Mouse (Mus musculus): Measurements from ENCODE around the gene Plod3. TPM values are rescaled to one million over a fixed set of nuclear protein-coding genes. Genes with fewer than 3 reads are reported as not detected.
"Not testable (repeated sequence)": the region's sequence is repeated elsewhere in the genome, so short reads cannot be mapped to it uniquely, and the experiment has no call there.

Plod3 gene
- total RNA-seq (2015) (73.2 and 74.8 TPM in 2 replicates), total RNA-seq (2017) (159 and 176 TPM in 2 replicates)

- peak; percentile 86 for ATAC-seq (ENCODE audit: poor library complexity, severe bottlenecking)
Observed at GRCm38 (mm10) chr5:136986695-136987137, at the start of gene Plod3. Plod3 (plus strand) TSS chr5:136987019.

DNA sequence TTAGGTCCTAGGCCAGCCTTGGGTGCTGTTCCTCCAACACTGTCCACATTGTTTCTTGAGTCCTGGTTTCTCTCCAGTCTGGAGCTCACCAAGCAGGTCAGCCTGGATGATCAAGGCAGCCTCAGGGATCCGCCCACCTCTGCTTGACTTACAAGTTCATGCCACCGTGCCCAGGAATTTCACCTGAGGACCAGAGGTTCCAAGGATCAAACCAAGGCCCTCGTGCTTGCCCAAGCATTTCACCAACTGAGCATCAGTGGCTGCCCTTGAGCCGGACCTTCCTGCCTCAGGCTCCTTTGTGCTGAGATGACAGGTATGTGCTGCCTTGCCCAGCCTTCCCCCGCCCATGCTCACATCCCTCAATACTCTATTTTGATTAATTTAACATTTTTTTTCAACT is 49.2 kb upstream of the Plod3 start:
- no peak for ATAC-seq (ENCODE audit: poor library complexity, severe bottlenecking)

- no peak for ATAC-seq (ENCODE audit: poor library complexity, severe bottlenecking)
Observed at GRCm38 (mm10) chr5:136939284-136939683, 47.5 kb upstream of the Plod3 start.

DNA sequence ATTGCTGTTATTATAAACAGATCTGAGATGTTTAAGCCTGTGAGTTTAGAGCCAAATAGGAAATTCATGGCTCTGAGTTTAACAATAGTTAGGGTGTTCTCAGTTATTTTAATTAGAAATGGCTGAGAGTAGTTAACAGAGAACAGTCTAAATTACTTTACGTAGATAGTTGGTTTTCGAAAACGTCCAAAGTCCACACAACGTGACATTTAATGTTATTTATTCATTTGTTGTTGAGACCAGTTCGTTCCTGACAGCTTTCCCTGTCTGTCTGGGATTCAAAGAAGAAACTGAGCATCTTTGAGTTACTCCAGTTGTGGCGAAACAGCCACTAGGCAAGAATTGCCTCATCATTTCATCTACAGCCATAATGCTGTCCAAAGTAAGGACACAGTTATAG is 46.8 kb upstream of the Plod3 start:
- ATAC-seq (ENCODE audit: poor library complexity, severe bottlenecking), result not testable (repeated sequence)

DNA sequence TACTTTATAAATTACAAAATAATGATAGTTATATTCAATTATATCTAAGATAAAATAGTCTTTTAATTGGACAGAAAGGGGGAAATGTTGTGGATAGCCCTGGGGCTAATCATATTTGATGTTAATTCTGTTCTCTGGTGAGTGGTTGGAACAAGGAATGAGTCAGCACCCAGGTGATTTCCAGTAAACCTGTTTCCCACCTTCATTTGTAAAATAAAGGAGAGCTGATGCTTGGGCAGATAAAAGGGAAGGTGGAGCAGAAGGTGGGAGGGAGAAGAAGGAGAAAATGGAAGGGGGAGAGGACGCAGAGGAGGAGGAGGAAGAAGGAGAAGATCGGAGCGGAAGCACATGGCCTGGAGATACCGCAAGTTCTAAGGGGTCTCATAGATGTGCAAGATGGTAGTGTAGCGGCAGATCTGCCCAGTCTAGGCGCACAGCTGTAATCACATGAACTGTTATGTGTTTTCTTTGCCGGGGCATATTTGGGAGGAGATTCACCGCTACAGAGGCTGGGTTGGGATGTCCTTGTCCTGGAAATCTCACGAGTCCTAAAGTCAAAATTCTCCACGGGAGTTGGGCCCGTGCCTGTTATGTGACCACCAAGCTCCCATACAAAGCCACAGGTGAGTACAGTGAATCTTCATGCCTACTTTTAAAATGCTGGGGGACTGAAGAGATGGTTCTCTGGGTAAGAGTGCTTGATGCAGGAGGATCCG is 45.8 kb upstream of the Plod3 start:
- no peak for ATAC-seq (ENCODE audit: poor library complexity, severe bottlenecking)

DNA sequence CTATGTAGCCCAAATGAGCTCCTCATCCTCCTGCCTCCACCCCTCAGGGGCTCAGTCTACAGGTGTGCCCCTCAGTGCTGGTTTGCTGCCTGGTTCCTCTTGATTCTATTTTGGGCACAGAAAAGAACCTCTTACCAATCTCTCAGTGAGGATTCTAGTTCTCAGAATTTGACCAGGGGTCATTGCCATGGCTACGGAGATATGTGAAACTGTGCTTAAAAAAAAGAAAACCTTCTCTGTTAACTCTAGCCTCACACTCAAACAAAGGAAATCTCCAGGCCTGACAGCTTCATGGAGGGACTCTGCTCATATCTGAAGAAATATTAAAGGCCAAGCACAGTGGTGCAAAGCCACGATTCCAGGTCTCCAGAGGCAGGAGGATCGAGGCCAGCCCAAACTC is 44.0 kb upstream of the Plod3 start:
- no peak for ATAC-seq (ENCODE audit: poor library complexity, severe bottlenecking)

GRCm38 (mm10) chr5:136943382-136943781 is 43.4 kb upstream of the Plod3 start:
- ATAC-seq (ENCODE audit: poor library complexity, severe bottlenecking), result no peak

DNA sequence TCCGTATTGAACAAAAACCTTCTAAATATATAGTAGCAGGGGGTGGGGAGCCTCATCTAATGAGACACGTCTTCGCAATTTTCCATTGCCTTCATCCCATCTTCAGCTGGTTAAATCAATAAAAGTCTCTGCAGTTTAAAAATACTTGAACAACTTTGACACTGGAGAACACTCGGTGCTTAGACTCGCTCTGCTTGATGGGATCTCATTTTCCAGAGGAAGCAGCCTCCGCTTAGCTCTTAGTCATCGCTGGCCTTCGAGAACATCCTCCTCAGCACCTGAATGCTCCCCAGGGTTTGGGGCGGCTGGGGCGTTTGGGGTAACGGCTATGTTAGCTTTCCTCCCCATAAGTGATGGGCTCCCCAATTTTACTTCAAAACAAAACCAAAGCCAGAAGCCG is 41.7 kb upstream of the Plod3 start:
- no peak for ATAC-seq (ENCODE audit: poor library complexity, severe bottlenecking)

GRCm38 (mm10) chr5:136947874-136948273 is 38.9 kb upstream of the Plod3 start:
- no peak for ATAC-seq (ENCODE audit: poor library complexity, severe bottlenecking)

DNA sequence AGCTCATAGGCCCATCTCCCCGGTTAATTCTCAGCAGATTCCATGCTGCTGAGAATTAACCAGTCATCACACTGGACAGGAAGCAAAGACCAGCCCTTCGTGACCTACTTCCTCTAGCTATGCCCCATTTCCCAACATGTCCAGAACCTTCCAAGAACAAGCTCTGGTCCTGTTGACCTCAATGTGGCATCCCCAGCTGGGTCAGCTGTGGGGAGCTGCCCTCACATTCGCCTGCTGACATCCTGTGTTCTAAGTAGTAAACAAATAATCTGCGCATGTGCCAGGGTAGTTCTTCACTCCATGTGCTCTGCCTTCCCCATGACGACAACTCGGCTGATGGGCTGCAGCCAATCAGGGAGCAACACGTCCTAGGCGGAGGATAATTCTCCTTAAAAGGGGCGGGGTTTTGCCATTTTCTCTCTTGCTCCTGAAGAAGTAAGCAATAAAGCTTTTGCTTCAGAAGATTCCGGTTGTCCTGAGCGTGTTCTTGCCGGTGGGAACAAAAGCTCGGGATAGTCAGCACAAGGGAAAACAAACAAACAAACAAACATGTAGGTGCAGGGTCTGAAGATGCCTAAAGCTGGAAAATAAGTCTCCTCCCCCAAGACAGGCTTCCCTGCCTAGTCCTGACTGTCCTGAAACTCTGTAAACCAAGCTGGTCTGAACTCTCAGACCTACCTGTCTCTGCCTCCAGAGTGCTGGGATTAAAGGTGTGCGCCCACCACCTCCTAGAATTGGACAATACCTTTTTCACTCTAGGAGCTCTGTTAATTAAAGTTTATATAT is 37.1 kb upstream of the Plod3 start:
- not testable (repeated sequence) for ATAC-seq (ENCODE audit: poor library complexity, severe bottlenecking)

GRCm38 (mm10) chr5:136950521-136950920 is 36.3 kb upstream of the Plod3 start:
- no peak for ATAC-seq (ENCODE audit: poor library complexity, severe bottlenecking)

- ATAC-seq (ENCODE audit: poor library complexity, severe bottlenecking), result no peak
Observed at GRCm38 (mm10) chr5:136952153-136952552, 34.7 kb upstream of the Plod3 start.

- ATAC-seq (ENCODE audit: poor library complexity, severe bottlenecking), result peak; percentile 96
Observed at GRCm38 (mm10) chr5:136953015-136953414, 33.8 kb upstream of the Plod3 start, which contains the start of gene Fis1. Fis1 (plus strand) TSS chr5:136953275.

DNA sequence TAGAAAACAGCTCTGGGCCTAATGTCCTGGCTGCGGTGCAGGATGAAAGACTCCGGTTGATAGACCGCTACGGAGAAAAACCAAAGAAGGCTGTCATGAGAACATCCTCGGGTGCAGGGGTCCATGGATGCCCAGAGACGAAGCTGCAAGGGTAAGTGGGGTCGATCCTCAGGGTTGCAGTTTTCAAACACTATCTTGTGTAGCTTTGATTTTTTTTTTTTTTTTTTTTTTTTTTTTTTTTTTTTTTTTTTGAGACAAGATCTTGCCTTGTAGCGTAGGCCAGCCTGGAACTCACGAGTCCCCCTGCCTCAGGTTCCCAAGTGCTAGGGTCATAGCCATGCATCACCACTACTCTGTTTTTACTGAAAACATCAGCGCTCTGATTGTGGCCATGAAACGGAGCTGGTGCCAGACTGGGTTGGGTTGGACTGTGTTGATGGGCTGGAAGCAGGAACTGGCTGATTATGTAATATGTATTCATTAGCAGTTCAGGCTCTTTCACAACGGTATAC is 33.3 kb upstream of the Plod3 start:
- peak; percentile 77 for ATAC-seq (ENCODE audit: poor library complexity, severe bottlenecking)

DNA sequence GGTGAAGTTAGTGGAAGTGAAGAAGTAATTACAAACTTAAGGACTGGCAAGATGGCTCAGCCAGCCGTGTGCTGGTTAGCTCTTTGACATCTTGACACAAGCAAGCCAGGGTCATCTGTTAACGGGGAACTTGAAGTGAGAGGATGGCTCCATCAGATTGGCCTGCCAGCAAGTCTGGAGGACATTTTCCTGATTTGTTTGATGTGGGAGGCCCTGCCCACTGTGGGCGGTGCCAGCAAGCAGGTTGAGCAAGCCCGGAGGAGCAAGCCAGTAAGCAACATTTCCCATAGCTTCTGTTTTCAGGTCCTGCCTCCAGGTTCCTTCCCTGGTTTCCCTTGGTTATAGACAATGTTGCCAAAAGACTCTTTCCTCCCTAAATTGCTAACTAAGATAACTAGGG is 31.2 kb upstream of the Plod3 start:
- ATAC-seq (ENCODE audit: poor library complexity, severe bottlenecking), result no peak

- no peak for ATAC-seq (ENCODE audit: poor library complexity, severe bottlenecking)
Observed at GRCm38 (mm10) chr5:136957250-136957649, 29.6 kb upstream of the Plod3 start.

- no peak for ATAC-seq (ENCODE audit: poor library complexity, severe bottlenecking)
Observed at GRCm38 (mm10) chr5:136958991-136959605, 27.7 kb upstream of the Plod3 start.

GRCm38 (mm10) chr5:136960053-136960452 is 26.8 kb upstream of the Plod3 start:
- no peak for ATAC-seq (ENCODE audit: poor library complexity, severe bottlenecking)

DNA sequence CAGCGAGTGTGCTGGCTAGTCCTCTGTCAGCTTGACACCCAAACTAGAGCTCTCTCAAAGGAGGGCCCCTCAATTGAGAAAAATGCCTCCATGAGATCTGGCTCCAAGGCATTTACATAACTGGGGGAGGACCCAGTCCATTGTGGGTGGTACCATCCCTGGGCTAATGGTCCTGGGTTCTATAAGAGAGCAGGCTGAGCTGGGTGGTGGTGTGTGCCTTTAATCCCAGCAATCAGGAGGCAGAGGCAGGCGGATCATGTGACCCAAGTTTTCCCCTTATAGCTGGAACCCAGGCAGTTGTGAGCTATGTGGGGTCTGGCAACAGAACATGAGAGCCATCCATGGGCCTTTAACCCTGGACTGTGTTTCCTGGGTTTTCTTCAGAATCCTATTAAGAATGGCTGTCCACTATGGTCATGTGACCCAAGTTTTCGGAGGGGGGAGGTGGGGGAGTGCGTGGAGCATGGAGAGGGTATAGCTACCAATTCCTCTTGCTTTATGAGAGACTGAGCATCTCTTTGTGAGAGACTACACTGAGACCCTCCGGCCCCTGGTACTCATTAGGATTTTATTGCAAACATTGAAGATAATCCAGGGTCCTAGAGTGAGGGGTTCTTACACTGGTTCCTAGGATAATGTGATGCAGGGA is 25.4 kb upstream of the Plod3 start:
- ATAC-seq (ENCODE audit: poor library complexity, severe bottlenecking), result peak; percentile 3; the same call in 1 of the 2 replicates

DNA sequence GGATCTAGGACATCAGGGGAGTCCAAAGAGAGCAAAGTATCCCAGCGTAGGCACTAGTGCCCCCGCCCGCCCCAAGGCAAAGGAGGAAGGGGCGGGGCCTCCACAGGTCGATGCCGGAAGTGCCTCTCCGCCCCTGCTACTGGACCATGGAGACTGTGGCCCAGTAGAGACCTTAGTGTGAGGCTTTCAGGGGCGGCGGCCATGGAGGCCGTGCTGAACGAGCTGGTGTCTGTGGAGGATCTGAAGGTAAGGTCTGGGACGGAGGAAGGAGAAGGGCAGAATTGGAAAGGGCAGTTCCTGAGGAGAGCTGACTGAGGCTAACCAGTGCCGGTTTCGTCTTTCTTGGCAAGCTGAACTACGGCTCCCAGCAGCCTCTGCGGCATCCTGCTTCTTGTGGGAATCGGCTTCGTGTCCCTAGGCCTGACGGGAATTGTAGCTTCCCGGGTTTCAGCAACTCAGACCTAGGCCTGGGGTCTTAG is 24.8 kb upstream of the Plod3 start:
- ATAC-seq (ENCODE audit: poor library complexity, severe bottlenecking), result peak; percentile 95

- peak; percentile 92 for ATAC-seq (ENCODE audit: poor library complexity, severe bottlenecking)
Observed at GRCm38 (mm10) chr5:136962501-136962900, 24.3 kb upstream of the Plod3 start.

Data from megakaryocyte, adult 5-6 weeks (primary cell).